10 mouse cellular contexts compared by ENCODE assay signal in the genomic region with DNA sequence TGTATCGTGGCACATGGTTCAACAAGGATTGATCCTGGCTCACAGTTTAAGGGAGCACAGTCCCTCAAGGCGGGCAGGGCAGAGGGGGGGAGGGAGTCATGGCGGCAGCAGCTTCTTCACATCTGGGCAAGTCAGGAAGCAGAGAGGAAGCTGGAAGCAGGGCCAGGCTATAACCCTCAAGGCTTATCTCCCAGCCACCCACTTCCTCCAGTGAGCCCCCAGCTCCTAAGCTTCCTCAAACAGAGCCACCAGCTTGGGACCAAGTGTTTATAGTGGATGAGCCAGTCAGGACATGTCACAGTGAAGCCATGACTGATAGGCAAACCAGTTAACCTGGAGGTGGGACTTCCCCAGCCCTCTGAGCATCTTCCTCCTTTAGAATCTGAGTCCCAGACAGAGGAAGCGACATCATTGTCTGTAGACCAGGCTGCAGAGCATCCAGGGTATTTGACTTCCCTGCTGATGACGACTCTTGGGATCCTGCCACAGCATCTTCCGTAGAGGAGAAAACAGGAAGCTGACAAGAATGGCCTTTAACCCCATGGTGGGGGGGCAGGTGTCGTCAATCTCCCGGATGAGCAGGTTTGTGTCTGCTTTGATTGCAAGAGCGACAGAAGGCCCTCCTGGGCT.
DNase-seq lines count a peak whose midpoint lies in the region; ATAC-seq and TF ChIP-seq lines count a peak whose summit lies in the region.
"Had no signal": no experiment of that assay in that cellular context is flagged by ENCODE, and none has a peak within 500 bp of the region (broad histone marks: within the 10 kb centered on the region; RNA-seq: fewer than 3 reads in every experiment).

No protein-coding gene starts in this region.

- H3K4me3 ChIP-seq in midbrain, embryonic 11.5 days (ENCODE audit: low read depth, low read length): no peak overlapping the region
- no peak overlapping the region for H3K4me3 ChIP-seq in midbrain, postnatal 0 days (ENCODE audit: low read depth, low read length)
- H3K4me3 ChIP-seq: embryonic facial prominence, embryonic 13.5 days; midbrain, embryonic 12.5 days had no signal

- ATAC-seq in midbrain, embryonic 11.5 days (ENCODE audit: low FRiP score): no peak
- ATAC-seq in midbrain, postnatal 0 days (ENCODE audit: low FRiP score): no peak

- peaks cover 13% of the 10 kb centered on the region for H3K4me1 ChIP-seq in midbrain, embryonic 11.5 days (ENCODE audit: control insufficient read depth, insufficient read depth, low read length)
- H3K4me1 ChIP-seq in midbrain, postnatal 0 days (ENCODE audit: insufficient read depth, low read length): peaks cover 4% of the 10 kb centered on the region; the same call in 1 of the 2 replicates

- H3K36me3 ChIP-seq in midbrain, embryonic 11.5 days (ENCODE audit: control insufficient read depth, insufficient read depth, low read length): no peaks in the 10 kb centered on the region
- H3K36me3 ChIP-seq in midbrain, postnatal 0 days (ENCODE audit: insufficient read depth, low read length): no peaks in the 10 kb centered on the region
- H3K36me3 ChIP-seq: embryonic facial prominence, embryonic 13.5 days; midbrain, embryonic 12.5 days had no signal

- WGBS in midbrain, embryonic 11.5 days: 82% methylated on average over 9 of the region's 9 CpGs
- WGBS in midbrain, postnatal 0 days: 79% methylated on average over 9 of the region's 9 CpGs

- no peaks in the 10 kb centered on the region for H3K27me3 ChIP-seq in midbrain, embryonic 11.5 days (ENCODE audit: control insufficient read depth, insufficient read depth, low read length)
- no peaks in the 10 kb centered on the region for H3K27me3 ChIP-seq in midbrain, postnatal 0 days (ENCODE audit: insufficient read depth, low read length)
- H3K27me3 ChIP-seq: embryonic facial prominence, embryonic 13.5 days; midbrain, embryonic 12.5 days had no signal

- DNase-seq in adrenal gland, adult (ENCODE audit: inconsistent age in 2 of 2, low spot score in 1 of 2): peak; percentile 44 to 77
- DNase-seq in adrenal gland, postnatal 4 days (ENCODE audit: low spot score in 2 of 2): no peak
- peak; percentile 71 for DNase-seq in midbrain, embryonic 11.5 days (ENCODE audit: low spot score, missing footprints)
- no peak for DNase-seq in midbrain, postnatal 0 days (ENCODE audit: low spot score)
- DNase-seq in kidney, postnatal 10 days: peak; percentile 82
- DNase-seq in ovary, postnatal 36 days (ENCODE audit: low spot score): no peak
- DNase-seq in right cerebral cortex, postnatal 4 days: no peak
- DNase-seq in right cerebral cortex, postnatal 36 days (ENCODE audit: low spot score in 2 of 2): no peak

- H3K9me3 ChIP-seq in midbrain, embryonic 11.5 days (ENCODE audit: control insufficient read depth, low read length): no peaks in the 10 kb centered on the region
- H3K9me3 ChIP-seq in midbrain, postnatal 0 days (ENCODE audit: low read length): no peaks in the 10 kb centered on the region
- H3K9me3 ChIP-seq: embryonic facial prominence, embryonic 13.5 days; midbrain, embryonic 12.5 days had no signal

- H3K27ac ChIP-seq in midbrain, embryonic 11.5 days (ENCODE audit: low read depth, low read length): no peak overlapping the region
- no peak overlapping the region for H3K27ac ChIP-seq in midbrain, postnatal 0 days (ENCODE audit: low read depth, low read length)

- no peak for TF ChIP-seq CTCF in midbrain, postnatal 0 days (IDR thresholded peaks at IDR 0.05)

- H3K4me2 ChIP-seq in midbrain, embryonic 11.5 days: no peak overlapping the region
- no peak overlapping the region for H3K4me2 ChIP-seq in midbrain, postnatal 0 days (ENCODE audit: low read depth, low read length, poor library complexity, severe bottlenecking)
- H3K4me2 ChIP-seq: embryonic facial prominence, embryonic 13.5 days; midbrain, embryonic 12.5 days had no signal

- no peak overlapping the region for H3K9ac ChIP-seq in midbrain, embryonic 11.5 days (ENCODE audit: low read length)
- no peak overlapping the region for H3K9ac ChIP-seq in midbrain, postnatal 0 days (replicated peaks; ENCODE audit: low read length, poor library complexity, severe bottlenecking)
- H3K9ac ChIP-seq: embryonic facial prominence, embryonic 13.5 days; midbrain, embryonic 12.5 days had no signal

Comparison
In these comparisons a context has a peak if more than half of its experiments do, and no peak if none do; other contexts are left out.
1. DNase-seq: peak in adrenal gland, adult (2 of 2), midbrain, embryonic 11.5 days (single experiment) and kidney, postnatal 10 days (single experiment); none in adrenal gland, postnatal 4 days (0 of 2), midbrain, postnatal 0 days (single experiment), ovary, postnatal 36 days (single experiment), right cerebral cortex, postnatal 4 days (single experiment) and right cerebral cortex, postnatal 36 days (0 of 2).